Mouse (Mus musculus): ENCODE measurements around the gene Mthfsd.

DNA sequence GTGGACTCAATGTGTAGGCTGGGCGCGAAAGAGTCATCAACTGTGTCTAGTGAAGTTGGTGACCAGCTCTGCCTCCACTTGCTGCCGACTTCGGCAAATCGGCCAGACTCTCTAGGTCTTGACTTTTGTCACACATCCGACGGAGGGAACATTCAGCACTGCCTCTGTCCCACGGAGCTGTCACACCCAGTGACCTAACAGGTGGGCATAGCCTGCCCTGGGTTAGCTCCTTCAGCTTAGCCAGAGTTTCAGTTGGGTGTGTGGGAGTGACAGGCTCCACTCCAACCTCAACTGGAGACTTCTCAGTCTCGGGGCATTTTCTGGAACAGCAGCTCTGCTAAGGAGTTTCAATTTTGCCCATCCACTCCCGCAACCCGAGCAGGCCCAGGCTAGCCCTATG, 26.3 kb upstream of the Mthfsd start:
- TF ChIP-seq CTCF (IDR thresholded peaks at IDR 0.05; ENCODE audit: insufficient read depth, low read length), result no peak
- TF ChIP-seq POLR2A (IDR thresholded peaks at IDR 0.05; ENCODE audit: borderline replicate concordance, extremely low read depth, low read depth, low read length), result no peak
